ENCODE assay signal across 21 mouse cellular contexts in genomic region chr11:95034902-95035301, GRCm38 (mm10). TPM values are rescaled to one million over a fixed set of nuclear protein-coding genes. Genes with fewer than 3 reads are reported as not detected.
DNase-seq lines count a peak whose midpoint lies in the region; ATAC-seq and TF ChIP-seq lines count a peak whose summit lies in the region.
"Had no signal": no experiment of that assay in that cellular context is flagged by ENCODE, and none has a peak within 500 bp of the region (broad histone marks: within the 10 kb centered on the region; RNA-seq: fewer than 3 reads in every experiment).

No protein-coding gene starts in this region.

- H3K27ac ChIP-seq in hindbrain, embryonic 13.5 days, result no peak overlapping the region
- H3K27ac ChIP-seq in hindbrain, embryonic 10.5 days, result no peak overlapping the region
- H3K27ac ChIP-seq in midbrain, embryonic 10.5 days (replicated peaks), result 0 out of 2 replicates have a peak overlapping the region, but pooled peaks have one; percentile 46
- no peak overlapping the region for H3K27ac ChIP-seq in midbrain, postnatal 0 days (ENCODE audit: low read depth, low read length)
- H3K27ac ChIP-seq: embryonic facial prominence, embryonic 13.5 days; hindbrain, embryonic 15.5 days; kidney, embryonic 15.5 days; neural tube, embryonic 12.5 days had no signal

- no peak overlapping the region for H3K4me2 ChIP-seq in hindbrain, embryonic 13.5 days
- no peak overlapping the region for H3K4me2 ChIP-seq in midbrain, postnatal 0 days (ENCODE audit: low read depth, low read length, poor library complexity, severe bottlenecking)
- H3K4me2 ChIP-seq: embryonic facial prominence, embryonic 13.5 days; hindbrain, embryonic 15.5 days; kidney, embryonic 15.5 days; neural tube, embryonic 12.5 days had no signal

- H3K9ac ChIP-seq in hindbrain, embryonic 13.5 days, result 0 out of 2 replicates have a peak overlapping the region, but pooled peaks have one; percentile 3
- H3K9ac ChIP-seq in midbrain, postnatal 0 days (replicated peaks; ENCODE audit: low read length, poor library complexity, severe bottlenecking), result no peak overlapping the region
- H3K9ac ChIP-seq: embryonic facial prominence, embryonic 13.5 days; hindbrain, embryonic 15.5 days; kidney, embryonic 15.5 days; neural tube, embryonic 12.5 days had no signal

- peaks cover 8% of the 10 kb centered on the region for H3K36me3 ChIP-seq in hindbrain, embryonic 13.5 days
- H3K36me3 ChIP-seq in hindbrain, embryonic 10.5 days, result no peaks in the 10 kb centered on the region
- no peaks in the 10 kb centered on the region for H3K36me3 ChIP-seq in midbrain, embryonic 10.5 days
- peaks cover 5% of the 10 kb centered on the region; the same call in 1 of the 2 replicates for H3K36me3 ChIP-seq in midbrain, postnatal 0 days (ENCODE audit: insufficient read depth, low read length)
- H3K36me3 ChIP-seq: hindbrain, embryonic 15.5 days; neural tube, embryonic 12.5 days had no signal

- ATAC-seq in hindbrain, embryonic 13.5 days (ENCODE audit: low FRiP score), result no peak
- ATAC-seq in midbrain, postnatal 0 days (ENCODE audit: low FRiP score), result no peak
- ATAC-seq in megakaryocyte, adult 5-6 weeks (ENCODE audit: poor library complexity, severe bottlenecking), result no peak
- ATAC-seq: intestine, embryonic 16.5 days had no signal

- DNase-seq in hindbrain, embryonic 10.5 days (ENCODE audit: low spot score), result no peak
- no peak for DNase-seq in midbrain, embryonic 10.5 days (ENCODE audit: low spot score)
- no peak for DNase-seq in midbrain, postnatal 0 days (ENCODE audit: low spot score)
- peak; percentile 74 for DNase-seq in left cerebral cortex, adult 9 months (ENCODE audit: low spot score in 2 of 2)
- peak; percentile 62 to 70 for DNase-seq in right cerebral cortex, postnatal 36 days (ENCODE audit: low spot score in 2 of 2)
- DNase-seq: gastrocnemius, postnatal 25 days; heart, postnatal 14 days; lung, adult 18-20 months; thymus, adult 18-20 months had no signal

- H3K9me3 ChIP-seq in hindbrain, embryonic 13.5 days, result no peaks in the 10 kb centered on the region
- H3K9me3 ChIP-seq in hindbrain, embryonic 10.5 days, result no peaks in the 10 kb centered on the region
- H3K9me3 ChIP-seq in midbrain, embryonic 10.5 days (replicated peaks), result no peaks in the 10 kb centered on the region
- H3K9me3 ChIP-seq in midbrain, postnatal 0 days (ENCODE audit: low read length), result no peaks in the 10 kb centered on the region
- H3K9me3 ChIP-seq: embryonic facial prominence, embryonic 13.5 days; heart, embryonic 10.5 days; hindbrain, embryonic 15.5 days; kidney, embryonic 15.5 days; megakaryocyte, embryonic 14.5 days; neural tube, embryonic 12.5 days had no signal

- no peaks in the 10 kb centered on the region for H3K27me3 ChIP-seq in hindbrain, embryonic 13.5 days
- peaks cover 19% of the 10 kb centered on the region for H3K27me3 ChIP-seq in hindbrain, embryonic 10.5 days (ENCODE audit: insufficient read depth, poor library complexity, severe bottlenecking)
- peaks cover 19% of the 10 kb centered on the region for H3K27me3 ChIP-seq in midbrain, embryonic 10.5 days (ENCODE audit: low read depth, poor library complexity, severe bottlenecking)
- no peaks in the 10 kb centered on the region for H3K27me3 ChIP-seq in midbrain, postnatal 0 days (ENCODE audit: insufficient read depth, low read length)
- H3K27me3 ChIP-seq: embryonic facial prominence, embryonic 13.5 days; hindbrain, embryonic 15.5 days; kidney, embryonic 15.5 days; neural tube, embryonic 12.5 days had no signal

- WGBS in hindbrain, embryonic 13.5 days, result 66% methylated on average over 10 of the region's 10 CpGs
- whole genome bisulfite sequencing in hindbrain, embryonic 10.5 days, result 65% methylated on average over 10 of the region's 10 CpGs
- 74% methylated on average over 10 of the region's 10 CpGs for WGBS in midbrain, embryonic 10.5 days
- 69% methylated on average over 10 of the region's 10 CpGs for WGBS in midbrain, postnatal 0 days

- H3K4me1 ChIP-seq in hindbrain, embryonic 13.5 days (replicated peaks), result peaks cover 5% of the 10 kb centered on the region
- H3K4me1 ChIP-seq in hindbrain, embryonic 10.5 days (replicated peaks), result peaks cover 25% of the 10 kb centered on the region
- H3K4me1 ChIP-seq in midbrain, embryonic 10.5 days, result peaks cover 7% of the 10 kb centered on the region
- H3K4me1 ChIP-seq in midbrain, postnatal 0 days (ENCODE audit: insufficient read depth, low read length), result no peaks in the 10 kb centered on the region
- H3K4me1 ChIP-seq: neural tube, embryonic 12.5 days had no signal

- TF ChIP-seq CTCF in midbrain, postnatal 0 days (IDR thresholded peaks at IDR 0.05), result no peak

- H3K4me3 ChIP-seq in hindbrain, embryonic 13.5 days, result no peak overlapping the region
- H3K4me3 ChIP-seq in hindbrain, embryonic 10.5 days, result no peak overlapping the region
- H3K4me3 ChIP-seq in midbrain, embryonic 10.5 days, result no peak overlapping the region
- H3K4me3 ChIP-seq in midbrain, postnatal 0 days (ENCODE audit: low read depth, low read length), result no peak overlapping the region
- H3K4me3 ChIP-seq: embryonic facial prominence, embryonic 13.5 days; heart, embryonic 10.5 days; hindbrain, embryonic 15.5 days; kidney, embryonic 15.5 days; megakaryocyte, embryonic 14.5 days; neural tube, embryonic 12.5 days had no signal

RNA-seq across cellular contexts. Expression of gene Pdk2, which starts 6.3 kb away (rescaled TPM):
- 24.2 and 25.5 TPM in 2 replicates for polyA plus RNA-seq in hindbrain, embryonic 13.5 days (2015; fragmentation: Nextera tagmentation; extraction: Ambion mirVana)
- 10.7 and 15.2 TPM in 2 replicates for polyA plus RNA-seq in hindbrain, embryonic 10.5 days (2016; fragmentation: Nextera tagmentation; extraction: Ambion mirVana)
- 9.7 and 15.3 TPM in 2 replicates for polyA plus RNA-seq in midbrain, embryonic 10.5 days (2016; fragmentation: Nextera tagmentation; extraction: Ambion mirVana)
- 14.1 and 18.1 TPM in 2 replicates for total RNA-seq in midbrain, postnatal 0 days (2014; rRNA removed)
- polyA plus RNA-seq in midbrain, postnatal 0 days (2015; fragmentation: Nextera tagmentation; extraction: Ambion mirVana), result 30.8 and 32.7 TPM in 2 replicates
- 4.5 and 6.3 TPM in 2 replicates for total RNA-seq in megakaryocyte, adult 5-6 weeks (2015)
- total RNA-seq in megakaryocyte, adult 5-6 weeks (2017), result 0.73 and 1.7 TPM in 2 replicates

RNA-seq across cellular contexts. Expression of gene Samd14, which starts 25.2 kb away (rescaled TPM):
- 132 and 142 TPM in 2 replicates for polyA plus RNA-seq in hindbrain, embryonic 13.5 days (2015; fragmentation: Nextera tagmentation; extraction: Ambion mirVana)
- 38.8 and 71.5 TPM in 2 replicates for polyA plus RNA-seq in hindbrain, embryonic 10.5 days (2016; fragmentation: Nextera tagmentation; extraction: Ambion mirVana)
- 40.8 and 58.6 TPM in 2 replicates for polyA plus RNA-seq in midbrain, embryonic 10.5 days (2016; fragmentation: Nextera tagmentation; extraction: Ambion mirVana)
- total RNA-seq in midbrain, postnatal 0 days (2014; rRNA removed), result 221 and 243 TPM in 2 replicates
- 158 and 161 TPM in 2 replicates for polyA plus RNA-seq in midbrain, postnatal 0 days (2015; fragmentation: Nextera tagmentation; extraction: Ambion mirVana)
- total RNA-seq in megakaryocyte, adult 5-6 weeks (2015), result 0.74 and 1.0 TPM in 2 replicates
- total RNA-seq in megakaryocyte, adult 5-6 weeks (2017), result 0.18 and 0.69 TPM in 2 replicates

RNA-seq across cellular contexts. Expression of gene Itga3, which starts 41.7 kb away (rescaled TPM):
- polyA plus RNA-seq in hindbrain, embryonic 13.5 days (2015; fragmentation: Nextera tagmentation; extraction: Ambion mirVana), result 10.3 and 11.4 TPM in 2 replicates
- 5.7 and 6.7 TPM in 2 replicates for polyA plus RNA-seq in hindbrain, embryonic 10.5 days (2016; fragmentation: Nextera tagmentation; extraction: Ambion mirVana)
- 5.1 and 5.4 TPM in 2 replicates for polyA plus RNA-seq in midbrain, embryonic 10.5 days (2016; fragmentation: Nextera tagmentation; extraction: Ambion mirVana)
- total RNA-seq in midbrain, postnatal 0 days (2014; rRNA removed), result 33.2 and 38.3 TPM in 2 replicates
- polyA plus RNA-seq in midbrain, postnatal 0 days (2015; fragmentation: Nextera tagmentation; extraction: Ambion mirVana), result 11.2 and 12.3 TPM in 2 replicates
- total RNA-seq in megakaryocyte, adult 5-6 weeks (2015), result 0.09 TPM in 1 of 2 replicates, not detected in the other
- total RNA-seq in megakaryocyte, adult 5-6 weeks (2017), result 0.24 TPM in 1 of 2 replicates, not detected in the other
- total RNA-seq: MEL had no signal

RNA-seq across cellular contexts. Expression of gene Ppp1r9b, which starts 44.1 kb away (rescaled TPM):
- polyA plus RNA-seq in hindbrain, embryonic 13.5 days (2015; fragmentation: Nextera tagmentation; extraction: Ambion mirVana), result 16.9 and 17.3 TPM in 2 replicates
- 10.4 and 11.8 TPM in 2 replicates for polyA plus RNA-seq in hindbrain, embryonic 10.5 days (2016; fragmentation: Nextera tagmentation; extraction: Ambion mirVana)
- polyA plus RNA-seq in midbrain, embryonic 10.5 days (2016; fragmentation: Nextera tagmentation; extraction: Ambion mirVana), result 8.6 and 9.0 TPM in 2 replicates
- 179 and 217 TPM in 2 replicates for total RNA-seq in midbrain, postnatal 0 days (2014; rRNA removed)
- polyA plus RNA-seq in midbrain, postnatal 0 days (2015; fragmentation: Nextera tagmentation; extraction: Ambion mirVana), result 18.2 and 20.4 TPM in 2 replicates
- 73.7 and 76.7 TPM in 2 replicates for total RNA-seq in megakaryocyte, adult 5-6 weeks (2015)
- total RNA-seq in megakaryocyte, adult 5-6 weeks (2017), result 155 and 158 TPM in 2 replicates

RNA-seq across cellular contexts. Expression of gene Sgca, which starts 58.8 kb away (rescaled TPM):
- 0.23 and 0.52 TPM in 2 replicates for polyA plus RNA-seq in hindbrain, embryonic 13.5 days (2015; fragmentation: Nextera tagmentation; extraction: Ambion mirVana)
- 0.10 TPM in 1 of 2 replicates, not detected in the other for polyA plus RNA-seq in hindbrain, embryonic 10.5 days (2016; fragmentation: Nextera tagmentation; extraction: Ambion mirVana)
- 0.20 TPM in 1 of 2 replicates, not detected in the other for polyA plus RNA-seq in midbrain, embryonic 10.5 days (2016; fragmentation: Nextera tagmentation; extraction: Ambion mirVana)
- not detected in 2 replicates for total RNA-seq in midbrain, postnatal 0 days (2014; rRNA removed)
- 0.29 and 0.39 TPM in 2 replicates for polyA plus RNA-seq in midbrain, postnatal 0 days (2015; fragmentation: Nextera tagmentation; extraction: Ambion mirVana)
- total RNA-seq in megakaryocyte, adult 5-6 weeks (2015), result not detected in 2 replicates
- not detected in 2 replicates for total RNA-seq in megakaryocyte, adult 5-6 weeks (2017)
- total RNA-seq: MEL; monocyte, adult 5-6 weeks had no signal
- polyA plus RNA-seq: liver, adult 2 months had no signal

Comparison
In these comparisons a context has a peak if more than half of its experiments do, and no peak if none do; other contexts are left out.
1. DNase-seq: peak in left cerebral cortex, adult 9 months (2 of 2) and right cerebral cortex, postnatal 36 days (2 of 2); none in hindbrain, embryonic 10.5 days (single experiment), midbrain, embryonic 10.5 days (single experiment) and midbrain, postnatal 0 days (single experiment).